Mouse (Mus musculus) kidney, postnatal 4 days (tissue): ENCODE data around the gene Serpina3a.
A peak's percentile ranks its signal among the peaks of the same experiment; 100 is the strongest.
"Not testable (repeated sequence)": the region's sequence is repeated elsewhere in the genome, so short reads cannot be mapped to it uniquely, and the experiment has no call there.

Experiments used
- DNase-seq, 2 experiments: peaks; one replicate each; pipeline ENCODE4 v3.0.0; 2021; ENCODE audit warnings: mixed read lengths in 2 of 2

The Serpina3a gene

GRCm38 (mm10) chr12:104112333-104112732, at the start of gene Serpina3a:
Serpina3a (plus strand) TSS chr12:104112724.
- DNase-seq = not testable (repeated sequence)

- DNase-seq = no peak
Measured at GRCm38 (mm10) chr12:104064532-104064931, 48.0 kb upstream of the Serpina3a start.

GRCm38 (mm10) chr12:104064996-104065395, 47.5 kb upstream of the Serpina3a start:
- DNase-seq = no peak

- DNase-seq = peak; percentile 79 to 81
Measured at GRCm38 (mm10) chr12:104066241-104066640, 46.3 kb upstream of the Serpina3a start.

GRCm38 (mm10) chr12:104067549-104067948, 45.0 kb upstream of the Serpina3a start:
- DNase-seq = peak; percentile 53 to 68

DNA sequence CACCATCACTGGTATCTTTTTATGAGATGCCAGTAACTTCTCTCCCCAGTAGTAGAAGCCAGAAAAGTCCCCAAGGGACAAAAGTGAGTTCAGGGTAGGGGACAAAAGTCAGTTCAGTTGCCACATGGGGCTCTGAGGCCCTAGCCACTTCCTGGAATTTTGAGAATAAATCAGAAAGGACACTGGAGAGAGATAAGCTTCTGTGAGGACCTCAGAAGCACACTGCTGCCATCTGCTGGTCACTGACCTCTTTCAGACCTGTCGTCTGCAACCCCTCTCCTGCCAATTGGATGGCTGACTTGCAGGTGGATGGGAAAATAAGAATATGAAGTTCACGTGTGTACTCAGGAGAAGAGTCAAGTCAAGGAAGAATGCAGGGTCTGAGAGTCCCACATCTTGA, 42.9 kb upstream of the Serpina3a start:
- peak; percentile 91 to 92 for DNase-seq

- no peak for DNase-seq
Measured at GRCm38 (mm10) chr12:104071708-104072107, 40.8 kb upstream of the Serpina3a start.

- no peak for DNase-seq
Measured at GRCm38 (mm10) chr12:104072286-104072685, 40.2 kb upstream of the Serpina3a start.

DNA sequence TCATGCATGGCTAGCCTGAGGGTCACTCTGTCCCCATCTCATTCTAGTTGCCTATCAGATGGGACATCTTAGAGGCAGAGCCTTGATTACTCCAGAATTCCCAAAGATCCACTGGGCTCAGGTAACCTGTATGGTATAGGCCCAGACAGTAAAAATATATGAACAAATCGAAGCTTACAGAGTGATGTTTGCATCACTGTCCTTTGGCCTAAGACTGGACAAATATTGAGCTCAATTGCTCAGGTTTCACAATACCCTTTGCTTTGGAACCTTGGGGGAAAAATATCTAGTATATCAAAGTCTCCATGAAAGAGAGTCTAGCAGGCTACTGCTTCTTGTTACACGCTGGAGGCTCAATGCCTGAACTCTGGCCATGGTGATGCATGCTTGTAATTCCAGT, 22.4 kb upstream of the Serpina3a start:
- no peak for DNase-seq

- no peak for DNase-seq
Measured at GRCm38 (mm10) chr12:104091303-104091702, 21.2 kb upstream of the Serpina3a start.

GRCm38 (mm10) chr12:104100768-104101167, 11.8 kb upstream of the Serpina3a start, which contains the start of gene Serpina5:
Serpina5 (plus strand) TSS chr12:104101113.
- DNase-seq = no peak

DNA sequence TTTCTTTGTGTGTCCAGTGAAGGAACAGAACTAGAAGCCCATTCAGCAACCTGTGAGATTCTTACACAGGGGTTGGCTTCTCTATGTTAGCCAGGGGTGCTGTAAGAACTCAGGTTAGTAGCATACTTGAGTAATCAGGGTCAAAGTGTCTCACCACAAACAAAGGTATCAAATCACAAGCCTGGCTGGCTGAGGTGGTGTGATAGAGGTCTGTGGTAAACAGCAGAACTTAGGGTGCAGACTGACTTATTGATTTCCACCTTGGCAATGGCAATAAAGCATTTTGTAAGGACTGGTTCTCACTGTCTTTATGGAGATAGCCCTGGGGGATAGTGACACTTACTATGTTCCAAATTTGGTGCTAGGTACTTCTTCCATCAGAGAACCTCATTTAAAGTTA, 6.7 kb upstream of the Serpina3a start:
- no peak for DNase-seq

GRCm38 (mm10) chr12:104106919-104107318, 5.6 kb upstream of the Serpina3a start:
- DNase-seq = no peak

DNA sequence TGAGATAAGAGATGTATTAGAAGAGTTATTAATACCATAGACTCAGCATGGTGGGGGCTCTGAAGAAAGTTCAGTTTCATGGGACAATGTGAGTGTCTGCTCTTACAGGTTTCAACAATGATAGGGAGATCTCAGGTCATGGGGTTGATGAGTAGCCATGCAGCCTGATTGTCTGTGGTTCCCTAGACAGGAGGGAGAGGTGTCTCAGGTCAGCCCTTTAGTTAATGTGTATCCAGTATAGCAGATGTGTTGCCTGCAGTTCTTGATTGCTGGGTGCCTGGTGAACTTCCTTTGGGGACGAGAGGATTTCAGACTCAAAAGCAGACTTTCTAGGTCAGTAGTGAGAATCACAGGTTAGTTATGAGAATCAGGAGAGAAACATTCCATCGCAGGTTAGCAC, 4.0 kb upstream of the Serpina3a start:
- DNase-seq = no peak

- DNase-seq = peak; percentile 16 to 35
Measured at GRCm38 (mm10) chr12:104114921-104115579, 2.5 kb downstream of the Serpina3a start.

DNA sequence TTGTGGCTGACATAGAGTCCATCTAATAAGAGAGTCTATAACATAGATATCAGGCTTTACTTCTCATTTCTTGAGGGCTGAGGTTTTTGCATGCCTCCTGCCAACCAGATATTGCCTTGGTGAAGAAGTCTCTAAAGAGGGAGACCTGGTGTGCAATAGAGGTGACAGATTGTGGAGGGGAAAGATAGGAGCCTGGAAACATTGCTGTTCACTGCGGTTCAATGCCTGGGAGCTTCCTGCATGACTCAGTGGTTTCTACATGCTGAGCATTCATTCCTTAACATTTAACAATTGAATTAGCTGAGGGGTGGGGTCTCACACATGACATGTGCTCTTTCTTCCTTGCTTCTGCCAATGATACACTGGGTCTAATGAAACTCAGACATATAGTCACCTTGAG, 10.6 kb downstream of the Serpina3a start:
- DNase-seq = no peak

DNA sequence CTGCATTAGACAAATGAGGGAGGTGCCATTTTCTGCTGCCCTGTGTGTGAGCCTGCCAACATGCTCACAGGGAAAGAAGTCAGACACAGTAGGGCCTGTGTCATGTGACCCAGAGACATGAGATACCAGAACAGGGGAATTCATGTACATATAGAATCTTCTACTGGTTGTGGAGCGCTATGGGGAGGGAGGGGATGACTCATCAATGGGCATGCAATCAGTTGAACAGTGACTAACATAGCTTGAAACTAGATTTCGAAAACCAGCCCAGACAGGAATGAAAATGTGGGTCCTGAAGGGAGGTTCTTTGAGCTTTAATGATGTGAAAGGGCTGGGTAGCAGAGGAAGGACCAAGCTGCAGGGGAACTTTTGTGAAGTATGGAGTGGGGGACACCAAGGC, 11.5 kb downstream of the Serpina3a start:
- DNase-seq = no peak

- DNase-seq = no peak
Measured at GRCm38 (mm10) chr12:104125021-104125560, 12.6 kb downstream of the Serpina3a start.

- no peak for DNase-seq
Measured at GRCm38 (mm10) chr12:104127696-104128095, 15.2 kb downstream of the Serpina3a start, which contains the start of gene Serpina3b. Serpina3b (plus strand) TSS chr12:104127996.

- no peak for DNase-seq
Measured at GRCm38 (mm10) chr12:104131041-104131440, 18.5 kb downstream of the Serpina3a start.

DNA sequence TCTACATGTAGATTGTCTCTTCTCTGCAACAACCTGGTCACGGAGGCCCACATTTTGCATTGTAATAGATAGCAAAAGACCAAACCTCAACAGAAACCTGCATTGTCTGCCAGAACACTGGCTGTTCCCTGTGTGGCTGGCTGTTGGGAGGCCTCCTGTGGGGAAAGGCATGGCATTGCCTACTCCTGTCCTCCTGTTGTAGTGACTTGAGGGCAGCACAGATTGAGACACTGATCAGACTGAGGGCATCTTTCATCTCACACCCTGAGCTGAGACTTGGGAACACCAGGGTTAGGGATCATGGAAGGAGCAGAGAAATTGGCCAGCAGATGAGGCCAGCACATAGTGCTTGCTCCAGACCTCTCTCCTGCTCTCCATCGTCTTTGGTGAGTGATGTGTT, 25.7 kb downstream of the Serpina3a start:
- no peak for DNase-seq

DNA sequence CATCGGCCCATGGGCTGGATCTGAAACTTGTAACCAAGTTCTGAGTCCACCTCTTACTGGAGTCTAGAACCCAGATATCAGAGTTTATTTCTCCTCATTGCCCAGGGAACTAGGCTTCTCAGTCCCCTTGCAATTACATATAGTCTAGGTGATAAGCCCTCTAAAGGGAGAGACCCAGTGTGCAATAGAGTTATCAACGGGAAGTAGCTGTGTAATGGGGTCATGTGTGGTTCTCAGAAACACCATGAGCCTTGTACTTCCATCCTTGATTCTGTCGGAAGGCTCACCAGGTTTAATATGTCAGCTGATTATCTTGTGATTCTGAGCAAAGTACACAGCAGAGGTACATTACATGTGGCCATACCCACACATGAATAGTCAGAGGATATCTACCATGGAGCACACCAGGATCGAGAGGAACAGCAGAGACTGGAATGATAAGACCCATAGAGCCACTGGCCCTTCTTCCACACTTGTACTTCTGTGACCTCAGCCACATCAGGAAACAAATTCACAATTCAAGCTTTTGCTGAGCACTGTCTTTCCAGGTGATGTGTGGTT, 28.1 kb downstream of the Serpina3a start:
- no peak for DNase-seq

GRCm38 (mm10) chr12:104141506-104141905, 29.0 kb downstream of the Serpina3a start:
- no peak for DNase-seq

GRCm38 (mm10) chr12:104142427-104142826, 29.9 kb downstream of the Serpina3a start:
- DNase-seq = no peak
